Mouse (Mus musculus) mouse trophoblast stem cell (cell line): Measurements from ENCODE around the gene Dpf3.

Source experiments
- in situ Hi-C, 2 experiments: fragments of 300-500 bp; cut with MseI, MboI; formaldehyde crosslinking; loops; 2 replicates in 1 of 2; 3 replicates in 1 of 2; pipeline ENCODE4 v1.15.1; 2025

Gene Dpf3

DNA sequence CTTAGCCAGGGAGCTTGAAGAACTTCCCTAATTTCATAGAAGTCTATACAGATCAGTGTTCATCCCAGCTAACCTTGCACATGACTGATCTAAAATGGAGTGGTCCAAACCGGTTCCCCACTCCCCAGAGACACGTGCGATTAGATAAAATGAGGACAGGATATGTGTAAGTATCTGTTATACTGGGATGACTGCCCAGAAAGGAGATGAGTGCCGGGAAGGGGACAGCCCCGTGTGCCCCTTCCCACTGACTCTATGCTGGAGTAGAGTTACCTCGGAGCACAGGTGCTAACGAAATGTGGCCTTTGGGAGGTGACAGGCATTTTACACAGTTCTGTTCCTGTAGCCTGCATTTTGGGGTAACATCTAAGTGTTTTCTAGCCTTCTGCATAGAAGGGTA, 15.8 kb downstream of the Dpf3 start:
- in situ Hi-C loops, result no loop called here

DNA sequence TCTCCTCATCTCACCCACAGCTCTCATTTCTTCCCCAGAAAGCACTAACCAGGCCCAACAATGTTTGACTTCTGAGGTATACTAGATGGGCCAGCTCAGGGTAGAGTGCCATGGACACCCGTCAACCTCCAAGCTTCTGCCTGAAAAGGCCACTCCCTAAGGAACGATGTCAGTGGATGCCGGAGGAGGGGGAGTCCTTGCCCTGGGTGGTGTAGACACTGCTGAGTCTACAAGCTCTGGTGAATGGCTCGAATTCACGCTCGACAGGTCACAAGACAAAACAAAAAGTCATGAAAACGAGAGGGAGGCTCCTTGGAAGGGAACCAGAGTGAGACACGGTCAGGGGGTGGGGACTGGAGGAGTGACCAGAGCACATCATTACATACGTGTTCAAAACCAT, 17.4 kb downstream of the Dpf3 start:
- in situ Hi-C loops, result no loop called here

DNA sequence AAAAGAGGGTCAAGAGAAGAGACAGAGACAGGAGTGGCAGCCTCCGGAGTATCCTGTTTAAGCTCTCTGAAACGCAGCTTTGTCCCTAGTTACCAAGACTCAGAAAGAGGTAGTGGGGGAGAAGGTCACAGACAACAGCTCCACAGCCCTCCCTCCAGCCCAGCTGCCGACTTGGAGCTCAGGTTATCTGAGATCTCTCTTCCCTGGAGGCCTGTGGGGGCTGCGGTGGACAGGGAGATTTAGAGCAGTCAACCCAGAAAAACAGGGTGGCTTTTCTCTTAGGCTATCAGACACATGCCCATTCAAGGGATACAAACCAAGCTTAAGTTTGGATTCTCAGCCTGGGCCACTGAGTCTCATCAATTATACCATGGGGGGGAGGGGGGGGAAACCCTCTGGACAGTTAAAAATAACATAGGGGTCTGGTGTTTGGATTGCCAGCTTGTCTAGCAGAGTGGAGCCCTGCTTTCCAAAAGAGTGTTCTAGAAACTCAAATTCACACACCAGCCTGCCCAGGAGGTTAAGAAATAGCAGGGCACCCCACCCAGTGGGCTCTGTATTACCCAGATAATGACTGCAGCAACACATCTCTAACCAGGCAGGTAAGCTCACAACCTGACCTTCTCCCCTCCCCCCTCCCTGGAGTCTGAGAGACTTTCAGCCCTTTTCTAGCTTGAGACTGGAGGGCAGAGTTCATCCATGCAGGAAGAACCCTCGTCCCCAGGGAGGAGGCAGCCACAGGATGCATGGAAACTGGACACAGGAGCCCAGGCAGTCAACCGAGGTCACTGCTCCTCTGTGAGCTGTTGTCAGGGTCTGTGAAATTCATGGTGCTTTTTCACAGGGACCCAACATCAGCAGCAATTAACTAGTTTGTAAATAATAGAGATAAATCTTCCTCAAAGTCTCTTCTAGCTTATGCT, 20.7 kb downstream of the Dpf3 start:
- in situ Hi-C loops, result no loop called here

DNA sequence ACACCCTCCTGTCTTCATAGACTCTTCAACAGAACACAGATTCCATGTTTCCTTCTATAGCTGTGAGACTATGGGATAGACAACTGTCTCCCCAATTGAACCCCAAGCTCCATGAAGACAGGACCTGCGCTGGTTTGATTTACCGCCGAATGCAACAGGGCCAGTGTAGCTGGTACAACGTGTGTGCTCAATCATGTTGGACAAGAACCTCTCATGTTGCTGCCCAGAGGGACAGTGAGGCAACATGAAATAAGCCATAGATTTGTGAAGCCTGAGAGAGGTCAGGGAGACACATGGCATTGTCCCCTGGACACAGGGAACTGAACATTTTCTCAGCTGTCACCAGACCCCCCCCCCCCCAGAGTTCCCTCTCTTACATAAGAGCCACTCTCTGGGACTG, 21.5 kb downstream of the Dpf3 start:
- in situ Hi-C loops, result no loop called here

DNA sequence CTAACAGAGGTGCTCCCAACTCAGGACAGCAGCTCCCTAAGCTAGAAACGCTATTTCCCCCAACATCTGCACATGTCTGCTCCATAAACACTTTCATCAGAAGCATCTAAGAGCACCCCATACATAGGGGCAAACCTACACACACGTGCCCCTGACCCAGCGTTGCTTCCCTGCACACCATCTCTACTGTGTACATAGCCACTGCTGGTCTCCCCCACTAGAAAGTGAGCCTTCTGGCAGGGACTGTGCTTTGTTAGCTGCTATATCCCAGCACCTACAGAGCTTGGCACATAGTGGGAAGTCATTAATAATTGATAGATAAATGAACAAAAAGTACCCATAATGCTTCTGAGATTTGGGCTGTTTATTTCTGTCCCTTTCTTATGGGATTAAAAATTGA, 27.2 kb downstream of the Dpf3 start:
- in situ Hi-C loops, result no loop called here

DNA sequence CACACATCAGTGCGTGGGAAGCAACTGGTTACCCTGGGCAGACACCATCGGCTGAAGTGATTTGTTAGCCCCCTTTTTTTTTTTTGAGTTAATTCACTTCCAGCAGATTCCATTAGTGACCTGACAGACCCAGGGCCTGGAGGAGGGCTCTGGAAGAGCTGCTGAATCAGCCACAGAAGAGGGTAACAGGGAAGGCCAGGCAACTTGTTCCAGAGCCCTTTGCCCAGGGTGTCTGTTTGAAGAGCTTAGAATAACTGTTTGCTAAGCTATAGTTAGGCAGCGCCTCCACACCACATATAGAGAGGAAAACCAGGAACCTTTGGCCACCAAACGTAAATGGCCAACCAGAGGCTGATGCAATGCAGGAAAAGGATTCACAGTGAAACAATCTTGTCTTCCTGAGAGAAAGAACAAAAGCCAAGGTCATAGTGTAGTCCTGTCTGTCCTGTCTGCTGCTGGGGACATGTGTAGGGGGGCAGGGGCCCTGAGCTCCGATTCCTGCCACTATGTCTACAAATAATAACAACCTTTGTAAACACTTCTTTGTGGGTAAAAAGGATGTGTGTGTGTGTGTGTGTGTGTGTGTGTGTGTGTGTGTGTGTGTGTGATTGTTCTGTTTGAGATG, 32.7 kb downstream of the Dpf3 start:
- in situ Hi-C loops, result no loop called here

DNA sequence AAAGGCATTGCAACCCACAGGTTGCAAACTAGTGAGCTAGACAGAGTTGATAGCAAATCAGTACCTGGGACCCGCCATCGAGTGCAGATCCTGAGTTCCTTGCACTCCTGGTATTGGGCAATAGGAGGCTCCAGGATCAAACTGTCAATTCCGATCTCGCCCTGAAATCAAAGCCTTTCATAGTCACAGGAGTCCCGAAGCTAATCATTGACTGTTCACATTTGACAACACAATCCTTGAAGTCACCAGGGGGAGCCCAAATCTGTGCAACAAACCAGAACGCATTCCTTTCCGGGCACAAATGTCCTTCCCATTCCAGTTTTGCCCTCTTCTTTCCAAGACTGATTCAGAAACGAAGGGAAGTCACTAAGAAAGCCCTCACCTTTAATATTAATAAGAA, 35.7 kb downstream of the Dpf3 start:
- in situ Hi-C loops, result no loop called here

DNA sequence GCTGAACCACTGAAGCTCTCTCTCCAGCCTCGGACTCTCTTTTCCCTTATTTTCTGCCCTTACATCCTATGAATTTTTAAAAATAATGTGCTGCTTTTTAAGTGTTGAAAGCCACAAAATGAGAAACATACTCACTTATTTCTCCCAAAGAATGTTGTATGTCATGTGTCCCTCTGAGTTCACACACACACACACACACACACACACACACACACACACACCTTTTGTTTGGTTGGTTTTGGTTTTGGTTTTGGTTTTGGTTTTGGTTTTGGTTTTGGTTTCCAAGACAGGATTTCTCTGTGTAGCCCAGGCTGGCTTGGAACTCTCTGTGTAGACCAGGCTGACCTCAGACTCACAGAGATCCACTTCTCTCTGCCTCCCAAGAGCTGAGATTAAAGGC, 37.0 kb downstream of the Dpf3 start:
- in situ Hi-C loops, result no loop called here

DNA sequence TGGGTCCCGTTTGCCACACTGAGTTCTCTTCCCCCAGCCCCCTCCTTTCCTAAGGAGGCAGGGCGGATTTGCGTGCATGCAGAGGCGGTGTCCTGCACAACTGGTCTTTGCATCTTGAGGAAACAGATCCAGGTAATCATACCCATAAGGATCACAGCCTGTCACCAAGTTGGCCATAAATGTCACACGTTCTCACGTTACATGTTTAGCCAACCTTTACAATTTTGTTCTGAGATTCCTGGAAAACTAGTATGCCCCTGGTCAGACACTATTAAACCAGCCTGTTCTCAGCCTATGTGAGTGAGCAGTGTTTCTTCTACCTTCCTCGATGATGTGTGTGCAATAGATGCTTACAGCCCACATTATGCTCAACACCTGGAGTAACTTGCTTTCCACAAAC, 38.3 kb downstream of the Dpf3 start:
- in situ Hi-C loops, result no loop called here

DNA sequence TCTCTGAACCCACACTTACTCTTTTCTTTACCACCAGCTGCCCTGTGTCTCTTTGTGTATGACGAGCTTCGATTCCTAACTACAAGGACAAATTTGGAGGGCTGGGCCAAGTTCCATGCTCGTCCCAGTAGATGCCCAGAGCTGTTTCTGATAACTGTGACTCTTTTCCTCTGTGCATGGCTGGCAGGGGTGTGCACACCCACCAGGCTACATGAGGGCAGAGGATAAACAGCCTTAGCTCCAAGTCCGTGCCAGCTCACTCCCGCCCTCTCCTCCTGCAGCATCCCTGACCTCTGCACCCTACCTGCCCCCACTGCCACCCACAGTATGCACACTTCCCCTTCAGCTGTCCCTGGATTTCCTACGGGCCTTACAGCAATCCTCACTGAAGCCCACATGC, 41.9 kb downstream of the Dpf3 start:
- in situ Hi-C loops, result no loop called here

DNA sequence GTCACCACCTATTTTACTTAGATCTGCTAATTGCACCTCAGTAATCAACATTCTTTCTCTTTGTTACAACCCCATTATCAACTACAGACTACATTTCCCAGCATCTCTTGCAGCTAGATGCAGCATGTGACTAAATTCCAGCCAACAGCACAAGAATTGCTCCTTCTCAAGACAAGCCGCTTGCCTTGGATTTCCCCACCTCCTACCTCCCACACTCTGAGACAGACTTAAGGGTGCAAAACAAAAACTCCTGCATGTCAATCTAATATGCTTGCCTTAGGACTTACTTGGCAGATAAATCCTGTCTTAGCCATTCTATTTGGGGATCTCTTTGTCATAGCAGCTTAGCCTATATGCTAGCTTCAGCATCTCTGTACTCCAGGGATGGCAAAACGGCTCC, 43.1 kb downstream of the Dpf3 start:
- in situ Hi-C loops, result no loop called here

DNA sequence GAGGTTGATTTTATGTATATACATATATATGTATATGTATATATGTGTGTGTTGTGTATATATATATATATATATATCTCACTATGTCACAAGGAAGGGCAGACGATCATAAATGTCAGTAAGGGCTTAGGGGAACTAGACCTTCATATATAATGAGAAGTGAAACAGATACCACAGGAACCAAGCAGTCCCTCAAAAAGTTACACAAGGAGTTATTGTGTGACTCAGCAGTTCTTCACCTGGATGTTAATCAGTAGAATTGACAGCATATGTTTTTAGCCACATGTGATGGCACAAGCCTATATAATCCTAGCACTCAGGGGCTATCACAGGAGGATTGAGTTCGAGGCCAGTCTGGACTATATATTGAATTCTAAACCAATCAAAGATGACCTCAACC, 49.5 kb downstream of the Dpf3 start:
- in situ Hi-C loops, result no loop called here

DNA sequence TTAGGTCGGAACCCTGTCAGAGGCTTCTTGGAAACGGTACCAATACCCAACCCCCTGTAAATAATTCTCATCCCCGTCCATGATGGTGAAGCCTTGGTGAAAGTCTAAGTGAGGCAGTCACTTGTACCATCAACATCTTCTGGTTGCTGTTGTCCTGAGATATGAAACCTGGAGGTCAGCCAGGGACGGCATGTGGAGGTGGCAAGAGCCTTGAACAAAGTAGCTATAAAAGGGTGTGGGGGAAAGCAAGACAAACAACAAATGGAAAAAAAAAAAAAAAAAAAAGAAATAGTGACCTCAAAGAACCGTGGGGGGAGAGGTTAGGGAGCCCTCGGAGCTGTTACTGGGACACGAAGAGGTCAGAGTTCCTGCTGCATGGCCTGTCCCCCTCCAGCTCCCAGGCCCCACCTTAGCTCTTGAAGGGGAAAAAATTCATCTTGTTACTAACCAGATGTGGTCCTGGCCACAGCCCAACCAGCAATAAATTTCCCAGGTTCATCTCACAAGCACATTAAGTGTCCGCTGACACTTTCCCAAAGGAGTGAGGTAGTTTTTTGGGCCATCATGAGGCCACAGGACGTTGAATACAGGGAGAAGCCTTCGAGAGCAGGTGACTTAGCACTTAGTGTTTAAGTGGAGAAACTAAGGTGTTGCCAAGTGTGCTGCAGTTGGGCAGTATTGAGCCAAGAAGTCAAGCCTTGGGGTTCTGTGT, 53.4 kb downstream of the Dpf3 start:
- in situ Hi-C loops, result no loop called here

DNA sequence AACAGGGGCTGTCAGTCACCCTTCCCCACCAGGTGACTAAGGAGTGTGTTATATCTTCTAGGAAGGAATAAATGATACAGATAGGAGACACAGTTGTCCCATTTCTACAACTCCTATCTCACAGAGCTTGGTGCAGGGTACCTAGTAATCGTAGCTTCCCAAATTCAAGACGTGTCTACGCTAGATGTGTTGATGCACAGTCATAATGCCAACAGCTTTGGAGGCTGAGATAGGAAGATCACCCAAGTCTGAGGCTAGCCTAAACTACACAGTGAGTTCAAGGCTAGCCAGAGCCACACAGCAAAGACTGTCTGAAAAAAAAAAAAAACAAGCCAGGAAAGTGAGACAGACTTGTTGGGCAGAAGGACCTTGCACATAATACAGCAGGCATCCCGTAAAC, 54.1 kb downstream of the Dpf3 start:
- in situ Hi-C loops, result no loop called here

DNA sequence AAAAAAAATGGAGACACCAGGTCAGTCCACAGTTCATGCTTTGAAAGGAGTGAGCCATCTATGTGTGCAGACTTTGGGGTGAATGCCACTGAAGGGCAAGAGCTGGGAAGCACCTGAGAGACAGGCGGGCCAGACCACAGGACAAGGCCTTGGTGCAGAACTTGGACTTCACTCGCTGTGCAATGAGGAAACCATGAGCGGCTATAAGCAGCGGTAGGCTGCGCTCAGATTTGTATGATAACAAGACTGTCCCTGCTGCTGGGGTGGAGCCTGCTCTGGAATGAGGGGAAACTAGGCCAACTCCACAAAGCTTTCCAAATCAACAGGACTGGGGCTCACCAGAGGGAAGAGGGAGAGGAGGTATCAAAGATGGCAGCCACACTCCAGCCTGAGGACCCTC, 57.3 kb downstream of the Dpf3 start:
- in situ Hi-C loops, result no loop called here

DNA sequence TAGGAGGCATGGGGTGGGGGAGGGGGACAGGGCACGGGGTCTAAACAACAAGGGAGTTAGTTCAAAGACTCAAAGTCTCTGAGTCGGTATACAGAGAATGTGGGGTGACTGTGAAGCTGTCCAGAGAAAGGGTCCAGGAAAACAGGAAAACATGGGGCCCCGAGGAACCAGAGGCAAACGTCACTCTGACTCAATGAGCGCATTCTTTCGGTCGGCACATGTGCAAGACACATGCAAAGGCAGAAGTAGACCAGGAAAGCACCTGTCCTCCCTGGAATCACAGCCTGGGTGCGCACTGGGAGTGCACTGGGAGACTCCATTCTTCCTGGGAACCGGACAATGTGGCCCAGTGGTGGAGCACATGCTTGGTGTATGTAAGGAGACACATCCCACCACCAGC, 59.5 kb downstream of the Dpf3 start:
- in situ Hi-C loops, result no loop called here

DNA sequence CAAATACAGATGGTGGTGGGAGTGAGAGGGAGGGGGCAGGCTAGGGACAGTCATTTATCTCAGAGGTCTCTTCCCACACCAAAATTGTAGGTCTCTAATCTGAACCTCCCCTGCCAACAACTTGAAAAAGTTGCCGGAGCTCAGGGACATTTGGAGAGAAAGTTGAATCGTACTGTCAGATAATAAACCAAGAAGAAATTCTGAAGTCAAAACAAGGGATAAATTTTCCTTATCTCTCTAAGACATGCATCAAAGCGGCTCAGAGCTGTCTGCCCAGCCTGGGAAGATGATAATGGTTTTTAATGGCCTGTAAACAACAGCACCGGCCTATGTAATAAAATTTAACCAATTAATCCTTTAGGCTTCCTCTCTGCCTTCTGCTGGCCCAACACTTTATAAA, 59.9 kb downstream of the Dpf3 start:
- in situ Hi-C loops, result no loop called here

DNA sequence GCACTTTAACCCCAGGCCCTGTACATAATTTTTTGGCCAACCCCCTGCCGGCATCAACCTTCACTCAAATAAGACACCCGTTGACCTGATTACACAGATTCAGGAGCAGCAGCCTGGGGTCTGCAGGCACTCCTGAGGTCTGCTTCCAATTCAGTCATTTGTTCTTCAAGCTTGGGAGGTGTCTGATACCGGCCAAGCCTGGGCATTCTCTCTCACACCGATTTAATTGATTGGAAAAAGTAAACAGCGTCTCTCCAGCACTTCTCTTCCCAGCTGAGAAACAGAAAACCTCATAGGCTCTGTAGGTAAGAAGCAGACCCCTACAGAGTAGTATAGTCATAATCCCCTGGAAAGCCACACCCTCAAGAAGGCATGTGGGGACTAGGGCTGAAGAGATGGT, 61.2 kb downstream of the Dpf3 start:
- in situ Hi-C loops, result no loop called here

DNA sequence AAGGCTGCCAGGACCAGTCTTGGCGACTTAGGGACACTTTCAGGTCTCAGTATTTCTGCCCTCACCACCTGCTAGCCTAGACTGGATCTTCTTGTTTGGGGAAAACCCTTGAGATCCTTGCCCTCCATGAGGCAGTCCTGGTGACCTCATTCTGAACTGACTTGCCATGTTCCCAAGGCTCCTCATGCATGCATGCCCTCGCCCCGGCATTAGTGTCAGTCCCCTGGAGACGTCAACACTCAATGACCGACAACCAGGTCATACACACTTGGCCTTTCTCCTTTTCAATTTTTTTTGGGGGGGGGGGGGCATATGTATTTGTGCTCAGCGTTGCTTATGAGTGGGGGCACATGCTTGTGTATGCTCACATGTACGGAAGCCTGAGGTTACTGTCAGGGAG, 61.8 kb downstream of the Dpf3 start:
- in situ Hi-C loops, result no loop called here

DNA sequence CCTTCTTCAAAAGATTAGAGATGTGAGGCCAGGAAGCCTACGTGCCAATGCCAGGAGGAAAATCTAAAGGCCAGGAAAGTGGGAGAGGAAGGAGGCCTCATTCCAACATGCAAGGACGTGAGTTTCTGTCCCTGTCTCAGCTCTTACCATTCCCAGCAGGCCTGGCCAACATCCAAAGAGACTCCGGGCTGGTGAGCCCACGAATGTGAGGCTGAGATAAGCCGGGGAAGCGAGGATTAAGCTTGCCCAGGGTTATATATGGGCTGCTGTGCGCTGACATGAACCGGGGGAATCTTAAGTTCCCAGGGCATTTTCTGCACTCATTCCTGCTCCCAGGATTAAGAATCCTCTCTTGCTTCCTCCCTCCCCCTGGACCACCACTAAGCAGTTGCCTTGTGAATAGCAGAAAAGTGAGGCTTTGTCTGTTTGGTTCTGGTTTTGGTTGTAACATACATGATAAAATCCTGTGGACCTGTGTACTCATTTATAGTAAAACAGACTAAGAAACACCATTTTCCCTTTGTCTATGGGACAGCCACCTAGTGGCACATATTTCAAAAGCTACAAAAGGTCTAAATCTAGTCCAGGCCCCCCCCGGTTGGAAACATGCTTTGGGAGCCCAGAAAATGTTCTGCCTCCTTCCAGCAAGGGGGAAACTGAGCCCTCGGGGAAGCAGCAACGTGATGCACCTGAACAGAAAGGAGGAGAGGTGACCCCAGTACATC, 62.6 kb downstream of the Dpf3 start:
- in situ Hi-C loops, result no loop called here

DNA sequence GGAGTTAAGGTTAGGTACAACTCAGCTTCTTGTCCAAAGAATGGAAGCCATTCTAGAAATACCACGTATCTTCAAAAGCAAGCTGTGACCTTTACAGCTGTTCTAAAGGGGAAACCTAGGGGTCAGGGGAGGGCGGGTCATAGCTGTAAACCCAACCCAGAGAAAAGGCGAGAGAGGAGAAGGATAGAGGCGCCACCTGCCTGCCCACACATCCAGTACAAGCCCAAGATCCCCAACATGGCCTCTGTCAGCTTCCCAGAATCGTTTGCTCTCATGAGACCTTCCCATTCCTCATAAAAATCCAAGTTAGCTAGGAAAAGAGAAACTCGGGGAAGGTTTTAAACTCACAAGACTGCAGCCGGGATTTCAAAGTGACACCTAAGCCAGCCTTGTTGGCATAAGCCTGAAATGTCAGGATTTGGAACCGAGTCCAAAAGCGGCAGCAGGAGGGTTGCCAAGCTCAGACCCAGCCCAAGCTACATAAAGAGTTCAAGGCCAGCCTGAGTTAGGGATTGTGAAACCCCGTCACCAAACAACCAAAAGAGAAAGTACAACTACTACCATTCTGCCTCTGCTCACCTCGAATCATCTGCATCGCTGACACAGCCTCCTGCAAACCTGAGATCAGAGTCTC, 63.3 kb downstream of the Dpf3 start:
- in situ Hi-C loops, result no loop called here

DNA sequence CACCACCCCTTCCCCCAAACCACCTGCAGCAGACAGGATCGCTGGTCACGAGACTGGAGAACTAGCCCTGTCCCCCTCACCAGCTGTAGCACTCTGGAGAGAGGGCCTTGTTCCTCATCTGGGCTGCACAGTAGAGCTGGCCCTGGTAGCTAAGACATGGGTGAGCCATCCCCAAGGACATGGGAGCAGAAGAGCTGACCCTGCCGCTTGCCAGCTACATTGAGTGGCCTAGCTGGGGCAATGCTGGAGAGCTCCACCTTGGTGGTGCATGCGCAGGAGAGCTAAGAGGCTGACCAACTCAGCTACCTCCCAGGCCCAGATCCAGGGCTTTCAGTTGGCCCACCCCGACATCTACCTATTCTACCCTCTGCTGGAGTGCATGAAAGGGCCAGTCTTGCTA, 67.2 kb downstream of the Dpf3 start:
- in situ Hi-C loops, result no loop called here
